Mouse (Mus musculus): ENCODE results near the gene Ephb2.

DNA sequence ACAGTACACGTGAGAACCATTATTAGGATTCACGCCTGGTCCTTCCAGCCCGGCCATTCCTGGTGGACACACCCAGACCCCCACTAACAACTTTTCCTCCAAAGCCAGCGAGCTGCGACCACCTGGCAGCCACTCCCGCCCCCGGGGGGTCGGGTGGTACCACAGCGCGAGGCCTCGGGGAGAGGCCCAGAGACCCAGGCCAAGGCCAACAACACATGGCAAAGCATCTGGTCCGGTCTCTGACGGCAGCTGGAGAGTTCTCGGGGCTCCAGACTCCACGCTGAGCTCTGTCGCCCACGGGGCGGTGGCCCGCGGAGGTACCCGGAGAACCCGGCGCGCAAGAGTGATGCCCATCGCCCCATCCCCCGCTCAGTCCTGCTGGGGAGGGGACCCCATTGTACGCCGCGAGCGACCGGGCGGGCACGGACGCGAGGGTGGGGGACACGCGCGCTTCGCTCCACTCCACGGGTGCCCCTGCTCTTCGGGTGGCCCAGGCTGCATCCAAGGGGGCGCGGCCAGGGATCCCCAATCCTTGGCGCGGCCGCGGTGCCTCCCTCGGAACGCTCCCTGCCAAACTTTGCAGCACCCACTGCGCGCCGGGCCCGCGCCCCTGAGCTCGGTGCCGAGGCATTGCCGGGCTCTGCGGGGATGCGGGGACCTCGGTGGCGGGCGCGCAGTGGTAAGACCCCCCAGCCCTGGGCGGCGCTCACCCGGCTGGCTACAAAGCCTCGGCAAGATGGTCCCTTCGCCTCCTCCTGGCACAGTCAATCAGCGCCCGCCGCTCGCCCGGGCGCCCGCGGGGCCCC is 770 bp downstream of the Ephb2 start:
- no peak for TF ChIP-seq POLR2A (IDR thresholded peaks at IDR 0.05; ENCODE audit: borderline replicate concordance, extremely low read depth, low read depth, low read length)
- TF ChIP-seq CTCF (IDR thresholded peaks at IDR 0.05; ENCODE audit: insufficient read depth, low read length) = no peak

Data from lung, adult 2 months (tissue).